Mouse (Mus musculus): ENCODE results near the gene Inppl1. TPM values are rescaled to one million over a fixed set of nuclear protein-coding genes. Genes with fewer than 3 reads are reported as not detected.

Inppl1 gene
- polyA plus RNA-seq, 1 experiment from 2014 or later = 49.9 TPM

DNA sequence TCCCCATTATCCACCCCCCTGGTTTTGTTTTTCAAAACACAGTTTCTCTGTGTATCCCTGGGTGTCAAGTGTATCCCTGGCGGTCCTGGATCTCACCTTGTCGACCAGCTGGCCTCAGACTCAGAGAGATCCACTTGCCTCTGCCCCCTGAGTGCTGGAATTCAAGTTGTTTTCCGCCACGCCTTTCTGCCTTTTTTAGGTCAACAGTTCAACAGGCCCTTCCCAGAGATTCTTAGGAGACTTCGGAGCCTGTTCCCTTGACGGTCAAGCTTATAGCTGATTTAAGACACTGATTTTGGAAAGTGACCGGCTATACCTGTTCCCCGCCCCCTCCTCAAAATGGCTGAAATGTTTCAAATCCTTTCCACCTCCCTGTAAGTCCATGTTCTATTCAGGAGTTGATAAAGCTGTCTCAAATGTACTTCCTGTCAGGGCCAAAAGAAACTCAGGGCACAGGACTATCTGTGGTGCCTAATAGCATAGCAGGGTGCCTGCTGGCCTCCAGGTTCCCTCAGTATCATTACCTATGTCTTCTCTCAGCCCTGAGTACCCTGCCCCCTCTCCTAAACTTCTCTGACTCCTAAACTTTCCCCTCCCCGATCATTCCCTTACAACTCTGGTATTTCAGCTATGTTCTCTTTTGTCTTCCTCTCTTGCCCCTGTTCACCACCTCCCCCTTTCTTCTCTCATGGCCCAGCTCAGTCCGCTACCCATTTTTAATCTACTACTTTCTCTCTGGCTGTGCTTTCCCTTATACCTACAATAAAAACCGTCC, 28.6 kb upstream of the Inppl1 start:
- ATAC-seq (replicated peaks; ENCODE audit: low FRiP score) = no peak
- H3K4me1 ChIP-seq = peaks cover 21% of the 10 kb centered on the region
- no peak overlapping the region for H3K27ac ChIP-seq
- 84% methylated on average over 11 of the region's 11 CpGs for WGBS
- H3K36me3 ChIP-seq = no peaks in the 10 kb centered on the region
- no peak overlapping the region for H3K4me3 ChIP-seq (replicated peaks)
- no peaks in the 10 kb centered on the region for H3K27me3 ChIP-seq
- H3K4me2 ChIP-seq = no peak overlapping the region
- H3K9me3 ChIP-seq (replicated peaks) = no peaks in the 10 kb centered on the region
- no peak overlapping the region for H3K9ac ChIP-seq

- Histone ChIP-seq H3K27me3 (no peaks in the 10 kb centered on the region), H3K9me3 (replicated peaks) (no peaks in the 10 kb centered on the region), H3K4me3 (replicated peaks) (no peak within 1 kb of the TSS), H3K4me1 (peaks cover 6% of the 10 kb centered on the region), H3K4me2 (no peak within 1 kb of the TSS), H3K27ac (no peak within 1 kb of the TSS), H3K9ac (no peak within 1 kb of the TSS), H3K36me3 (no peaks in the 10 kb centered on the region)
- no peak for ATAC-seq (replicated peaks; ENCODE audit: low FRiP score)
- WGBS = 80% methylated on average over 3 of the region's 3 CpGs
These were observed 25.4 kb upstream of the Inppl1 start, which contains the start of gene Anapc15 for GRCm38 (mm10) chr7:101863415-101863814. Gene Anapc15, plus strand, starts transcription at chr7:101863715.

GRCm38 (mm10) chr7:101862291-101862690, 24.3 kb upstream of the Inppl1 start:
- no peak overlapping the region for H3K9ac ChIP-seq
- no peak for ATAC-seq (replicated peaks; ENCODE audit: low FRiP score)
- no peaks in the 10 kb centered on the region for H3K27me3 ChIP-seq
- 75% methylated on average over 3 of the region's 3 CpGs for WGBS
- no peak overlapping the region for H3K4me2 ChIP-seq
- H3K4me3 ChIP-seq (replicated peaks) = no peak overlapping the region
- H3K9me3 ChIP-seq (replicated peaks) = no peaks in the 10 kb centered on the region
- no peaks in the 10 kb centered on the region for H3K36me3 ChIP-seq
- H3K27ac ChIP-seq = no peak overlapping the region
- no peaks in the 10 kb centered on the region for H3K4me1 ChIP-seq

DNA sequence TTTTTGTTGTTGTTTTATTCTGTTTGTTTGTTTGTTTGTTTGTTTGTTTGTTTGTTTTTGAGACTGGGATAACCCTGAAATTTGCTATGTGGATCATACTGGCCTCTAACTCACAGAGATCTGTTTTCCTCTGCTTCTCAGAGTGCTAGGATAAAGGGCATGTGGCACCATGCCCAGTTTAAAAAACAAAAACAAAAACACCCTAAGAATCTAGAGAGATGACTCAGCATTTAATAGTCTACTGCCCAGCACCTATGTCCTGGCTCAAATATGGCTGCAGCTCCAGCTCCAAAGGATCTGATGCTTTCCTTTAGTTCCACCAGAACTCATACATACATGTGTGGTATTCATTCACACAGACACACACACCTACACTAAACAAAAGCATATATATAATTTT, 22.9 kb upstream of the Inppl1 start:
- Histone ChIP-seq H3K9me3 (replicated peaks) (no peaks in the 10 kb centered on the region), H3K27ac (no peak overlapping the region), H3K4me2 (no peak overlapping the region), H3K9ac (no peak overlapping the region), H3K27me3 (no peaks in the 10 kb centered on the region), H3K36me3 (no peaks in the 10 kb centered on the region), H3K4me1 (no peaks in the 10 kb centered on the region), H3K4me3 (replicated peaks) (no peak overlapping the region)
- no peak for ATAC-seq (replicated peaks; ENCODE audit: low FRiP score)

- ATAC-seq (replicated peaks; ENCODE audit: low FRiP score) = no peak
- Histone ChIP-seq H3K4me1 (no peaks in the 10 kb centered on the region), H3K36me3 (no peaks in the 10 kb centered on the region), H3K9ac (no peak overlapping the region), H3K4me2 (no peak overlapping the region), H3K4me3 (replicated peaks) (no peak overlapping the region), H3K27ac (no peak overlapping the region), H3K9me3 (replicated peaks) (no peaks in the 10 kb centered on the region), H3K27me3 (no peaks in the 10 kb centered on the region)
- 77% methylated on average over 9 of the region's 9 CpGs for WGBS
These were observed 20.3 kb upstream of the Inppl1 start for GRCm38 (mm10) chr7:101858362-101858761.

DNA sequence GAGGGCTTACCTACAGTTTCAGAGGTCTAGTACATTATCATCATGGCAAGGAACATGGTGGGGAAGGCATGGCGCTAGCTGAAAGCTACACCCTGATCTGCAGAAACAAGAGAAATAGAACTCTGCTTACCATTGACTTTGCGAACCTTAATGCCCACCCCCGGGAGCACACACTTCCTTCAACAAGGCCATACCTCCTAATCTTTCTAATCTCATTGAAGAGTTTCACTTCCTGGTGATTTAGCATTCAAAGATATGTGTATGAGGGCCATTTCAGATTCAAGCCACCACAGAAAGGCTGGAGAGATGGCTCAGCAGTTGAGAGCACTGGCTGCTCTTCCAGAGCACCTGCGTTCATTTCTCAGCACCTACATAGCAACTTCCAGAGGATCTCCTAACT, 19.1 kb upstream of the Inppl1 start, which contains the start of gene Folr2:
TSS of gene Folr2 (minus strand) at position 101 of the 400 bp plus-strand sequence.
- H3K9ac ChIP-seq = no peak within 1 kb of the TSS
- WGBS = 86% methylated on average over 4 of the region's 4 CpGs
- H3K4me1 ChIP-seq = no peaks in the 10 kb centered on the region
- no peak within 1 kb of the TSS for H3K4me2 ChIP-seq
- no peaks in the 10 kb centered on the region for H3K27me3 ChIP-seq
- no peaks in the 10 kb centered on the region for H3K9me3 ChIP-seq (replicated peaks)
- no peaks in the 10 kb centered on the region for H3K36me3 ChIP-seq
- ATAC-seq (replicated peaks; ENCODE audit: low FRiP score) = no peak
- H3K4me3 ChIP-seq (replicated peaks) = no peak within 1 kb of the TSS
- no peak within 1 kb of the TSS for H3K27ac ChIP-seq

- Histone ChIP-seq H3K27me3 (no peaks in the 10 kb centered on the region), H3K9ac (no peak overlapping the region), H3K4me3 (replicated peaks) (no peak overlapping the region), H3K36me3 (no peaks in the 10 kb centered on the region), H3K4me2 (no peak overlapping the region), H3K9me3 (replicated peaks) (no peaks in the 10 kb centered on the region), H3K27ac (no peak overlapping the region), H3K4me1 (0 out of 2 replicates have a peak, but pooled peaks cover 2% of the 10 kb centered on the region)
- 81% methylated on average over 2 of the region's 2 CpGs for WGBS
- ATAC-seq (replicated peaks; ENCODE audit: low FRiP score) = no peak
These were observed 15.8 kb upstream of the Inppl1 start for GRCm38 (mm10) chr7:101853816-101854215.

- ATAC-seq (replicated peaks; ENCODE audit: low FRiP score) = no peak
- WGBS = 85% methylated on average over 6 of the region's 6 CpGs
- no peaks in the 10 kb centered on the region for H3K9me3 ChIP-seq (replicated peaks)
- H3K27ac ChIP-seq = no peak overlapping the region
- no peaks in the 10 kb centered on the region for H3K27me3 ChIP-seq
- no peaks in the 10 kb centered on the region for H3K36me3 ChIP-seq
- no peak overlapping the region for H3K4me2 ChIP-seq
- H3K4me3 ChIP-seq (replicated peaks) = no peak overlapping the region
- H3K4me1 ChIP-seq = 0 out of 2 replicates have a peak, but pooled peaks cover 2% of the 10 kb centered on the region
- no peak overlapping the region for H3K9ac ChIP-seq
These were observed 14.8 kb upstream of the Inppl1 start for GRCm38 (mm10) chr7:101852846-101853245.

GRCm38 (mm10) chr7:101851689-101852088, 13.7 kb upstream of the Inppl1 start:
- WGBS = 68% methylated on average over 6 of the region's 6 CpGs
- no peak for ATAC-seq (replicated peaks; ENCODE audit: low FRiP score)

GRCm38 (mm10) chr7:101847934-101848333, 9.9 kb upstream of the Inppl1 start:
- 91% methylated on average over 1 of the region's 1 CpGs for WGBS
- Histone ChIP-seq H3K9ac (no peak overlapping the region), H3K4me3 (replicated peaks) (no peak overlapping the region), H3K4me2 (no peak overlapping the region), H3K9me3 (replicated peaks) (no peaks in the 10 kb centered on the region), H3K4me1 (0 out of 2 replicates have a peak, but pooled peaks cover 2% of the 10 kb centered on the region), H3K27ac (no peak overlapping the region), H3K27me3 (no peaks in the 10 kb centered on the region), H3K36me3 (no peaks in the 10 kb centered on the region)
- ATAC-seq (replicated peaks; ENCODE audit: low FRiP score) = no peak

More at GRCm38 (mm10) chr7:101851689-101852088, 13.7 kb upstream of the Inppl1 start:
- H3K4me1 ChIP-seq = 0 out of 2 replicates have a peak, but pooled peaks cover 2% of the 10 kb centered on the region
- no peak overlapping the region for H3K9ac ChIP-seq
- H3K9me3 ChIP-seq (replicated peaks) = no peaks in the 10 kb centered on the region
- no peak overlapping the region for H3K4me2 ChIP-seq
- H3K36me3 ChIP-seq = no peaks in the 10 kb centered on the region
- H3K27ac ChIP-seq = no peak overlapping the region
- H3K27me3 ChIP-seq = no peaks in the 10 kb centered on the region
- no peak overlapping the region for H3K4me3 ChIP-seq (replicated peaks)

DNA sequence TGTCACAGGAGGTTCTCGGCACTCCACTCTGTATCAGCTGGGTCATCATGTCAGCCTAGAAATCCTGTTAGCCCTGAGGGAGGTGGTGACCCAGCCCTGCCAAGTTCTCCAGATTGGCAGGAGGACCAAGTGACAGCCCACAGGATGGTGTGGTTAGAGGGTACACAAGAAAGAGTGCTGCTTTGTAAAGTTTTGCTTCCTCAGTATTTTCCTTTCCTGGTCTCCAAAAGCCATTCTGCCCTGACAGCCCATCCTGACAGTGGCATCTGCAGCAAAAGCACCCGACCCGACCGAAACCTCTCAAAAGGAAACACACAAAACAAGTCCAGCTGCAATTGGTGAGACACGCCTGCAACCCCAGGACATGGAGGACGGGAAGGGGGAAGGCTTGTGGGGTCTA, 6.2 kb upstream of the Inppl1 start:
- H3K9ac ChIP-seq = no peak overlapping the region
- H3K4me1 ChIP-seq = peaks cover under 1% of the 10 kb centered on the region
- no peak overlapping the region for H3K4me2 ChIP-seq
- no peak overlapping the region for H3K4me3 ChIP-seq (replicated peaks)
- H3K27ac ChIP-seq = no peak overlapping the region
- no peaks in the 10 kb centered on the region for H3K9me3 ChIP-seq (replicated peaks)
- no peaks in the 10 kb centered on the region for H3K36me3 ChIP-seq
- no peak for ATAC-seq (replicated peaks; ENCODE audit: low FRiP score)
- H3K27me3 ChIP-seq = no peaks in the 10 kb centered on the region
- WGBS = 70% methylated on average over 6 of the region's 6 CpGs

GRCm38 (mm10) chr7:101837154-101837605, 849 bp downstream of the Inppl1 start:
- Histone ChIP-seq H3K27ac (peak overlapping the region; percentile 98), H3K4me2 (peak overlapping the region; percentile 85), H3K4me1 (peaks cover 40% of the 10 kb centered on the region), H3K36me3 (peaks cover 23% of the 10 kb centered on the region), H3K27me3 (no peaks in the 10 kb centered on the region), H3K4me3 (replicated peaks) (peak overlapping the region; percentile 80), H3K9me3 (replicated peaks) (no peaks in the 10 kb centered on the region), H3K9ac (peak overlapping the region; percentile 92)
- no peak for ATAC-seq (replicated peaks; ENCODE audit: low FRiP score)
- under 1% methylated on average over 20 of the region's 20 CpGs for WGBS
